Mouse (Mus musculus) urinary bladder, postnatal 14 days (tissue): ENCODE results near the gene Oas1f.
A peak's percentile ranks its signal among the peaks of the same experiment; 100 is the strongest.
"Not testable (repeated sequence)": the region's sequence is repeated elsewhere in the genome, so short reads cannot be mapped to it uniquely, and the experiment has no call there.

ENCODE experiments used
- DNase-seq: peaks from one replicate; pipeline ENCODE4 v3.0.0; 2021; ENCODE audit warnings: low spot score

Gene Oas1f

DNA sequence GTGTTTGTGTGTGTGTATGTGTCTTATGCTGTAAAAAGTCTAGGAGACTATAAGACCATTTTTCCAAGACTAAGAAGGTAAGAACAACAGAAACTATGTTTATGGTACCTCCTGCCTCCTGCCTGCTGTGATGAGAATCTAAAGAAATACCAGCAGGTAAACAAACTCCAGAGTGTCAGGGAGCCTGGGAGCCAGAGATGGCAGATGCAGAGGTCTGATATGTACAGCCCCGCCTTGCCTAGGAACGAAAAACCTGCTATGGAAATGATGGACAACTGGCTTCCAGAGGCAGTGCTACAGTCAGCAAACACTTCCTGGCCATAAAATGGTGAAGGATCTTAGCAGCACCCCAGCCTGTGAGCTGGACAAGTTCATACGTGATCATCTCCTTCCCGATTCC, at the start of gene Oas1f:
TSS of gene Oas1f (plus strand) at position 301 of the 400 bp plus-strand sequence.
- peak; percentile 28 for DNase-seq

GRCm38 (mm10) chr5:120798147-120798546, 49.0 kb upstream of the Oas1f start:
- not testable (repeated sequence) for DNase-seq

DNA sequence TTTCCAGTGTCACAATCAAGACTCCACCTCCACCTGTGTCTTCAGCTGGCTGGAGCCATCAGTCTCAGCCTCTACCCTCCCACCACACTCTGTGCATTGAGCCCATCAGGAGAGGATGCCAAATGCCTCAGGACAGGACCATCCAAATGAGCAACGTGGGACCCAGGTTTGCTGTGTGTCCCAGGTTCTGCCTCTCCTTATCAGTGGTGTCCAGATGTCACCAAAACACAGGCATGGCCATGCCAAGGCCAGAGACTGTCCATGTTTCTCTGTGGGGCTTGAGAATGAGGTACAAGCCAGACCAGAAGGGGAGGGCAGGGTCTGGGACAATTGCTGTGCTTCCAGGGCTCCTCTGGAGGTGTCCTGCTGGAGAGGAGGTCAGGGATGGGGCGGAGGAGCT, 48.2 kb upstream of the Oas1f start:
- not testable (repeated sequence) for DNase-seq

GRCm38 (mm10) chr5:120803596-120803995, 43.6 kb upstream of the Oas1f start:
- no peak for DNase-seq

DNA sequence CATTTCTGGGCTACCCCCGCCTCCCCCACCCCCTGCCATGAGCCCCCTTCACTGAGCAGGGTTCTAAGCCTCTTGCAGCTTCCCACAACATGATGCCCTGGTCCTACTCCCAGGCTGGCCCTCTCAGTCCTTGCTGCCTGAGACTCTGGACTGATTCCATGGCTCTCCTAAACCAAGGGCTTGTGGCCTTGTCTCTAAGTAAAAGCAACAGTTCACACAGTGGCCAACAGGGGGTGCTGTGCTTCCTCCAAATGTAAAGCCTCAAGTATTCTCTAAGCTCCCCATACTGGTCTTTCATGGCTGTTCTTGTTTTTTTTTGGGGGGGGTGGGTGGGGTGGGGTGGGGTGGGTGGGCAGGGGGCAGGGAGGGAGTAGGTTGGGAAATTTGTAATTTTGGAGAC, 40.7 kb upstream of the Oas1f start:
- DNase-seq: peak; percentile 53

GRCm38 (mm10) chr5:120809171-120809570, 38.0 kb upstream of the Oas1f start:
- DNase-seq: no peak

GRCm38 (mm10) chr5:120811951-120812819, 35.0 kb upstream of the Oas1f start, which contains the start of gene Oas1c:
Oas1c (minus strand) TSS chr5:120812514.
- DNase-seq: peak; percentile 88

- no peak for DNase-seq
Observed at GRCm38 (mm10) chr5:120813023-120813422, 34.1 kb upstream of the Oas1f start.

DNA sequence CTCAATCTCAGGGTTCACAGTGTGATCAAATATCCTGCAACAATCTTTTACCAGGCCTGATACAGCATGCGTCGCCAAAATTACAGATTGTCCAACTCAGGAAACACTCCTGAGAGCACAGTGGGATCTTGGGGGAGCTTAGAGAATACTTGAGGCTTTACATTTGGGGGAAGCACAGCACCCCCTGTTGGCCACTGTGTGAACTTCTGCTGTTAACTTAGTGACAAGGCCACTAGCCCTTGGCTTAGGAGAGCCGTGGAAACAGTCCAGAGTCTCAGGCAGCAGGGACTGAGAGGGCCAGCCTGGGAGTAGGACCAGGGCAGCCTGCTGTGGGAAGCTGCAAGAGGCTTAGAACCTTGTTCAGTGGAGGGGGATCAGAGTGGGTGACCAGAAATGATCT, 31.2 kb upstream of the Oas1f start:
- DNase-seq: no peak

DNA sequence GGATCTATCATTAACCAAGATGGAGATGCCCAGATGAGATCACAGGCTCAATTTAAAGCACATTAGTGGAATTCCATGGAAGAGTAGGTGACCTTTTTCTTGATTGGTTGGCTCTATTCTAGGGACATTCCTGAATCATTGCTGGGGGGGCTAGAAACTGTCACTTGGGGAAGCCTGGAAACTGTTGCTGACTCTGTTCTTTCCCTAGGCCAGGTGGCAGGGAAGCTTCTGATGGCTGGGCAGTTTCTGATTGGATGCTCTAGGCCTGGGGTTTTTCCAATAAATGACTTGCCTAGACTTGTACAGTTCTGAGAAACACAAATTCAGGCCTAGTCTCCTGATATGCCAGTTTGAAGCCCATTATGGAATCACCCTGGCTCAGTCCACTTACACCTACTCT, 28.2 kb upstream of the Oas1f start:
- DNase-seq: no peak

- no peak for DNase-seq
Observed at GRCm38 (mm10) chr5:120831031-120831430, 16.1 kb upstream of the Oas1f start.

GRCm38 (mm10) chr5:120833335-120834280, 13.6 kb upstream of the Oas1f start:
- no peak for DNase-seq

DNA sequence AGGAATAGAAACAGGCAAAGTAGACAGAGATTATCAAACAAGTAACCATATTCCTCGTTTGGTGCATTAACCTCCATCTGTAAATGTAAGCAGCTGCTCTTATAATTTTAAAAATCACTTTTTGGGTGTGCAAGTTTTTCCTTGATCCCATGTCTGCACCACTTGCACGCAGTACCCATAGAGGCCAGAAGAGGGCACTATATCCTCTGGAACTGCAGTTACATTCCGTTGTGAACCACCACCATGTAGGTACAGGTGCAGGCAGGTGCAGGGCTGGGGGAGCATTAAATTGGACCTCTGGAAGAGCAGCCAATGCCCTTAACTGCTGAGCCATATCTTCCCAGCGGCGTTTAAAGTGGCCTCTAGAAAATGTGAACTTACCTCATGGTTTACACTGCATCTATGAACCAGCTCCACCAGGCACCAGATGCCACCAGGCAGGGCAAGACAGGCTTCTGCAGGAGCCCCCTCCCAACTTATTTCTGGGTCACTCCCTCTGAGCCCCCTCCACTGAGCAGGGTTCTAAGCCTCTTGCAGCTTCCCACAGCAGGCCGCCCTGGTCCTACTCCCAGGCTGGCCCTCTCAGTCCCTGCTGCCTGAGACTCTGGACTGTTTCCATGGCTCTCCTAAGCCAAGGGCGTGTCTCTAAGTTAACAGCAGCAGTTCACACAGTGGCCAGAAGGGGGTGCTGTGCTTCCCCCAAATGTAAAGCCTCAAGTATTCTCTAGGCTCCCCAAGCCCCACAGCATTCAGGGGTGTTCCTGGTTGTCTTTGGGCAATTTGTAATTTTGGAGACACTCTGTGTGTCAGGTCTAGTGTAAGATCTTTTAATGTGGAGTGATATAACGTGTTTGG, 10.2 kb upstream of the Oas1f start:
- peak; percentile 63 for DNase-seq

DNA sequence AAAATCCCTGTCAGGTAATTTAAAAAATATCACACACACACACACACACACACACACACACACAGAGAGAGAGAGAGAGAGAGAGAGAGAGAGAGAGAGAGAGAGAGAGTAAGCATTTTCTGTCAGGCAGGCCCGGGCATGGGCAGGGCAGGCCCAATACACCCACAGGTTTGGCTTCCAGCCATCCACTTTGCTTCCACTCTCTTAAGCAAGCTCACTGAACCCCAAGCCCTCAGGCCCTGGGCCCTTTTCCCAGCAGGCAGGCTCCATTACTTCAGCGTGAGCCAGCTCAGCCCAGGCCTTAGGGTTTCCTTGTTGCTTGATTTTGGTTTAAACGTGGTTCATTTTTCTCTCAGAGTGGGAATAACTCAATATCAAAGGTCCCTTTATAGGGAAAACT, 2.5 kb upstream of the Oas1f start:
- peak; percentile 88 for DNase-seq

DNA sequence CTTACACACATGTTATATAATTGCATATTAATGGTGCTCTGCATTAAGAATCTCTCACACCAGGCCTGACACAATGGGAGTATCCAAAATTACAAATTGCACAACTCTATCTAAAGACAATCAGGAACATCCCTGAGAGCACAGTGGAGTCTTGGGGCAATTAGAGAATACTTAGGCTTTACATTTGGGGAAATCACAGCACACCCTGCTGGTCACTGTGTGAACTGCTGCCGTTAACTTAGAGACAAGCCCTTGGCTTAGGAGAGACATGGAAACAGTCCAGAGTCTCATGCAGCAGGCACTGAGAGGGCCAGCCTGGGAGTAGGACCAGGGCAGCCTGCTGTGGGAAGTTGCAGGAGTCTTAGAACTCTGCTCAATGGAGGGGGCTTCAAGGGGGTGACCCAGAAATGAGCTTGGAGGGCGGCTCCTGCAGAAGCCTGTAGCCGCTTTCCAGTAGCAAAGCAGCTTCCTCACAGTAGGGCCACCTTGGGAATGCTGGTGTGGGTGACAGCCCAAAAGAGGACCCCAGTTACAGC, 2.5 kb downstream of the Oas1f start:
- peak; percentile 56 for DNase-seq

- no peak for DNase-seq
Observed at GRCm38 (mm10) chr5:120859241-120859640, 12.1 kb downstream of the Oas1f start.

- DNase-seq: no peak
Observed at GRCm38 (mm10) chr5:120861121-120861520, 14.0 kb downstream of the Oas1f start, which contains the start of gene Oas1h. Oas1h (plus strand) TSS chr5:120861421.

- DNase-seq: no peak
Observed at GRCm38 (mm10) chr5:120865336-120865860, 18.2 kb downstream of the Oas1f start.

GRCm38 (mm10) chr5:120869436-120870015, 22.4 kb downstream of the Oas1f start:
- no peak for DNase-seq

- DNase-seq: no peak
Observed at GRCm38 (mm10) chr5:120870081-120870480, 22.9 kb downstream of the Oas1f start.

DNA sequence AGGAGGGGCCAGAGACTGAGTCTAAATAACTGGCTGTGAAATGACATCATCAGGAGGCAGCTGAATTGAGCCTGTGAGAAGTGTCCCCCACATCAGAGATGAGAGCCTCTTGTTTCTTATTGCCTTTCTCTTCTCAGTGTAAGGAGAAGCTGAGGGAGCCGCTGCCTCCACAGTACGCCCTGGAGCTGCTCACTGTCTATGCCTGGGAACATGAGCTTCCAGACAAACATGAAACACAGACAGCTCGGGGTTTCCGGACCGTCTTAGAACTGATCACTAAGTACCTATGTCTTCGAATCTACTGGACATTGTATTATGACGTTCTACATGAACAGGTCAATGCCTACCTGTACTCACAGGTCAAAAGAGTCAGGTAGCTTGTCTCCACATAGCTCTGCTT, 23.6 kb downstream of the Oas1f start:
- no peak for DNase-seq
